Mouse (Mus musculus) embryonic fibroblast, embryonic 13.5 days (primary cell): Measurements from ENCODE around the gene Paqr6. TPM values are rescaled to one million over a fixed set of nuclear protein-coding genes. Genes with fewer than 3 reads are reported as not detected.

Experiments
- H3K27ac ChIP-seq: 2 replicates; pipeline ENCODE4 v1.5.1; 2012; ENCODE audit warnings: low read length, control low read depth, inconsistent platforms; ENCODE audit not compliant: insufficient read depth
- H3K4me1 ChIP-seq: 2 replicates; pipeline ENCODE4 v1.6.1; 2011; ENCODE audit warnings: low read length; ENCODE audit not compliant: control insufficient read depth, insufficient read depth
- H3K4me3 ChIP-seq: 2 replicates; pipeline ENCODE4 v1.5.1; 2011; ENCODE audit warnings: mild to moderate bottlenecking, control low read depth, low read length; ENCODE audit not compliant: insufficient read depth
- CTCF ChIP-seq: IDR thresholded peaks from 2 replicates; pipeline ENCODE4 v1.5.1; 2011; ENCODE audit warnings: mild to moderate bottlenecking, control low read depth, low read length, moderate library complexity, borderline replicate concordance; ENCODE audit not compliant: insufficient read depth
- POLR2A ChIP-seq: IDR thresholded peaks from 2 replicates; pipeline ENCODE4 v1.6.1; 2011; ENCODE audit warnings: low read depth, mild to moderate bottlenecking, control low read depth, low read length, moderate library complexity
- polyA plus RNA-seq: library from polyadenylated mRNA; stranded (reverse); fragments of >200 nt; gene quantifications from 2 replicates; pipeline ENCODE4 v1.2.4, GENCODE M21; 2011; ENCODE audit warnings: low read depth; ENCODE audit not compliant: missing spikeins, insufficient read length

Gene Paqr6
- polyA plus RNA-seq, 1 experiment, result 1.4 TPM

DNA sequence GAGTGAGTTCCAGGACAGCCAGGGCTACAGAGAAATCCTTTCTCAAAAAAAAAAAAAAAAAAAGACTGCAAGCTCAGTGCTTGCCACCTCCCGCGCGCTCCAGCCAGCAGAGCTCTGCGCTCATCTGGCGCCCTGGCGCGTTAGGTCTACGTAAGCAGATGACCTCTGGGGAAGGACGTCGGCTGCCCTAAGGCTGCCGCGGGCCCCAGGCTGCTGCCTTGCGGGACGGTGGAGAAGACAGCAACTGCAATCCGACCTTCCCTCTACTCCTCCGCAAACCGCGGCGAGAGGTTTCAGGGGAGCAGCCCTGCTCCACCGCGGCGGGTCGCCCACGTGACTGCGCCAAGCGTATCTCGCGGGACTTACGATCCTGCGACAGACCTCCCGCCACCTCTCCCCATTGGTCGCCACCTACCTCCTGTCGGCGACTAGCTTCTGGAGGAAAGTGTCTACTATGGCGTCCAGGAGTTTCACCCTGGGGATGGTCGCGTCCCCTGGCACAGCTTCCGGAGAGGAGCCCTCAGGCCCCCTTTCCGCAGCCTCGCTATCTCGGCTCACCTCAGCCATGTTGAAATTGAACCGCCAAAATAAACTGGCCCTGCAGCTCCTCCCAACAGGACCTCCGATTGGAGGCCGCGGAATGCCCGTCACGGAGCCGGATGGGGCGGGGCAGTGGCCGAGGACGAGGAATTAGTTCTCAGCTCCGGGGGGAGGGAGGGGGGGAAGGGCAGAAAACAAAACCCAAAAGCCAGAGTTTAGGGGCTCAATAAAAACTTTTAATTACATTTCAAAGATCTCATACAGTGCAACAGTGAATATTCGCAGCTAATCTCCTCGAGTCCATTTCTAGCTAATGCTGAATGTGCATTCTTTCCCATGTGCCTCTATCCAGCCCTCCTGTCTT lies 45.6 kb downstream of the Paqr6 start, which contains the start of gene Pmf1:
Gene Pmf1, minus strand, starts transcription at position 591 of the 904 bp plus-strand sequence.
- TF ChIP-seq POLR2A (peak; percentile 95), CTCF (no peak)
- peak within 1 kb of the TSS; percentile 87 for H3K27ac ChIP-seq
- peaks cover 16% of the 10 kb centered on the region; the same call in 1 of the 2 replicates for H3K4me1 ChIP-seq
- H3K4me3 ChIP-seq, result peak within 1 kb of the TSS; percentile 59

DNA sequence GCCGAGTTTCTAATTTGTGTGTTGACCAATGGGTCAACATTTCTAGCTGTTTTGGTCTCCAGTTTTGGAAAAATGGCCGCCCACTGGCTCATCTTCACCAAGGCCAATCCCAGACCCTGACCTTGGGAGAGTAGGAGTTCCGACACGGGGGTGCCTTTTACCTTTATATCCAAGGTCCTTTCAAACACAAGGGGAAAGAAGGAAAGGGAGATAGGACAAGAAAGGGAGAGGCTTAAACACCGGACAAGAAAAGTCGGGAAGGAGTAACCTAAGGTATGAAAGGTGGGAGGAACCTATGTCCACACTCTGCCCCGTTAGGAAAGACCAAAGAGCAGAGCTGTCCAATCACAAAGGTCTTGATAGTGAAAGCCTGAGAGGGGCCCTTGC lies 46.3 kb downstream of the Paqr6 start:
- TF ChIP-seq POLR2A (no peak), CTCF (no peak)
- H3K4me1 ChIP-seq, result peaks cover 16% of the 10 kb centered on the region; the same call in 1 of the 2 replicates
- peak overlapping the region; percentile 44 for H3K27ac ChIP-seq
- H3K4me3 ChIP-seq, result no peak overlapping the region

DNA sequence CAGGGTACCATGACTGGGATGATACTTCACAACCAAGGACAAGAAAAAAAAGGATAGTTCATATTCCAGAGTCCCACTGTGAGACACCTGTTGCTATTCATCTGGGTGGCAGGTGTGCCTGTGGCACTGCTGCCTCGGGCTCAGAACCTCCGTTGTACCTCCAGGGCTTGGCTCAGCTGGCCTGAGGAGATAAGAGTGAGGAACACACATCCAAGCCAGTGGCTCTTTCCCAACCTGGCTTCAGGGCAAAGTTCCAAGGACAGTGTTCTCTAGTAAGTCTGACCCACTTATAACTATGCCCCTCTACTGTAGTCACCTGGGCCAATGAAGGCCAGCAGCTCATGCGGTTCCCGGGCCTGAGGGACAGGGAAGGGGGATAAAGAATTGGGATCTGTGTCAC lies 47.3 kb downstream of the Paqr6 start:
- no peak overlapping the region for H3K27ac ChIP-seq
- no peak for TF ChIP-seq CTCF
- TF ChIP-seq POLR2A, result no peak
- H3K4me3 ChIP-seq, result no peak overlapping the region
- peaks cover 16% of the 10 kb centered on the region; the same call in 1 of the 2 replicates for H3K4me1 ChIP-seq

DNA sequence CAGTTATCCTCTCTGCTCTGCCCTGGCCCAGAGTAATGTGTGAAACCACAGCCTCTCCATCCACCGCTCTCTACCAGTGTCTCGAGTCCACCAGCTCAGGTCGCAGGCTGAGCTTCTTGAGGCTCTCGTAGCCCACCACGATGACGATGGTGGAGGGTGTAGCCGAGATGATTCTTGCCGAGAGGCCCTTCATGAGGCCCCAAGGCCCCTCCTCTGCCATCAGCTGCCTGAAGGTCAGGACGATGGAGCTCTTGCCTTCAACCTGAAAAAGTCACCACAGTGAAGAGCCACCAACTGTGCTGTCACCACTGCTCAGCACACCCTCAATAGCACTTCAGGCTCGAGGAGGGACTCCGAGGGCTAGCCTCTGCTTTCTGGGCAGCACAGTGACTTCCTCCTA lies 48.3 kb downstream of the Paqr6 start:
- TF ChIP-seq CTCF, result no peak
- TF ChIP-seq POLR2A, result no peak
- no peak overlapping the region for H3K27ac ChIP-seq
- H3K4me3 ChIP-seq, result no peak overlapping the region
- peaks cover 12% of the 10 kb centered on the region; the same call in 1 of the 2 replicates for H3K4me1 ChIP-seq

DNA sequence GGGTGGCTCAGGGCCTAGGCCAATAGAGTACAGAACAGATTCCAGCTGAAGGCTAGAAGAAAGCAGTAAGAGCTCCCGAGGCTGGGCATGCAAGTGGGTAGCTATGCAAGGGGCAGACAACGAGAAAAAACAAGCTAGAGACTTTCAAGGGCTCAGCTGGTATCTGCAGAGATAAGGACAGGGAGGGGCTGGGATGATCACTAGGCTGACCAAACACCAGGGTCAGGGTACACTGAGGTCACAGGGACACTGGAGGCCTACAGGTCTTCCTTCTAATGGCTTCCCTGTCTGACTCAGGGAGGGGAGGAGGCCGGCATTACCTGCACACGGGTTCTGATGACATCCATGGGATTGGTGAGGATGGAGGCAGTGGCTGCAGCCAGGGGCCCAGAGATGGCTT lies 51.3 kb downstream of the Paqr6 start:
- TF ChIP-seq CTCF, result no peak
- no peak for TF ChIP-seq POLR2A
- Histone ChIP-seq H3K27ac (no peak overlapping the region), H3K4me3 (no peak overlapping the region), H3K4me1 (0 out of 2 replicates have a peak, but pooled peaks cover 2% of the 10 kb centered on the region)

DNA sequence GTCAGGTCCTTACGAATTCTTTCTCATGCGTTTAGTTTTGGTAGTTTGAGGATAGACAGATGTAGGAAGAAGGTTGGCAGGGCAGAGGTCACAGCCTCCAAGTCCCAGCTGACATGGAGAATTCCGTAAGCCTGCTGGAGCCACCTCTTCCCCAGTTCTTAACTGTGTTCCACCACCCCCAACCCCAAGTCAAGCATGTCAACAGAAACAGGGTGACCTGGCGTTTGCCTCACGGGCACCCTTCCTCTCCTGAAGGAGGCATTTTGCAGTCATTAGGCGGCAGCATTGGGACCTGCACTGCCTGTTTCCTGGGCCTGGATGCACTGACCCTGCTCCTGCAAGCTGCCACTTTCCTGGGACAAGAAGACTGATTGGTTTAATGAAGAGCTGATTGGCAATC lies 53.6 kb downstream of the Paqr6 start:
- no peak for TF ChIP-seq POLR2A
- 0 out of 2 replicates have a peak, but pooled peaks cover 3% of the 10 kb centered on the region for H3K4me1 ChIP-seq
- H3K27ac ChIP-seq, result no peak overlapping the region
- H3K4me3 ChIP-seq, result no peak overlapping the region

Other genes with a start within 250 kb of the Paqr6 start
- gene Mef2d, start 222.2 kb upstream of the Paqr6 start, polyA plus RNA-seq, result 49.1 and 57.0 TPM in 2 replicates
- gene Rhbg, start 109.9 kb upstream of the Paqr6 start, polyA plus RNA-seq, result not detected in 2 replicates
- not detected in 2 replicates for gene Gm38392, start 77.4 kb upstream of the Paqr6 start, polyA plus RNA-seq
- gene Tsacc, start 67.6 kb upstream of the Paqr6 start, polyA plus RNA-seq, result 3.9 and 5.5 TPM in 2 replicates
- 223 and 264 TPM in 2 replicates for gene Cct3, start 67.5 kb upstream of the Paqr6 start, polyA plus RNA-seq
- gene Glmp, start 39.6 kb upstream of the Paqr6 start, polyA plus RNA-seq, result 172 and 220 TPM in 2 replicates
- gene Tmem79, start 28.4 kb upstream of the Paqr6 start, polyA plus RNA-seq, result 1.3 and 1.4 TPM in 2 replicates
- gene Smg5, start 28.3 kb upstream of the Paqr6 start, polyA plus RNA-seq, result 62.8 and 71.6 TPM in 2 replicates
- not detected in 2 replicates for gene Bglap3, start 8.2 kb downstream of the Paqr6 start, polyA plus RNA-seq
- not detected in 2 replicates for gene Bglap2, start 14.1 kb downstream of the Paqr6 start, polyA plus RNA-seq
- not detected in 2 replicates for gene Bglap, start 19.9 kb downstream of the Paqr6 start, polyA plus RNA-seq
- gene Pmf1, start 45.7 kb downstream of the Paqr6 start, polyA plus RNA-seq, result 24.4 and 29.9 TPM in 2 replicates
- gene Slc25a44, start 60.6 kb downstream of the Paqr6 start, polyA plus RNA-seq, result 15.9 and 20.1 TPM in 2 replicates
- gene Sema4a, start 96.6 kb downstream of the Paqr6 start, polyA plus RNA-seq, result 0.25 and 0.63 TPM in 2 replicates
- gene Lmna, start 145.4 kb downstream of the Paqr6 start, polyA plus RNA-seq, result 401 and 426 TPM in 2 replicates
- 25.7 and 33.6 TPM in 2 replicates for gene Mex3a, start 167.8 kb downstream of the Paqr6 start, polyA plus RNA-seq
- gene Rab25, start 183.7 kb downstream of the Paqr6 start, polyA plus RNA-seq, result not detected in 2 replicates
- 74.4 and 81.1 TPM in 2 replicates for gene Lamtor2, start 188.5 kb downstream of the Paqr6 start, polyA plus RNA-seq
- 38.5 and 50.4 TPM in 2 replicates for gene Ubqln4, start 189.2 kb downstream of the Paqr6 start, polyA plus RNA-seq
- 218 and 298 TPM in 2 replicates for gene Ssr2, start 211.3 kb downstream of the Paqr6 start, polyA plus RNA-seq
- 174 and 210 TPM in 2 replicates for gene Arhgef2, start 241.4 kb downstream of the Paqr6 start, polyA plus RNA-seq